Mouse (Mus musculus) neutrophil, adult 83 days (primary cell): ENCODE measurements around the gene AI467606. TPM values are rescaled to one million over a fixed set of nuclear protein-coding genes. Genes with fewer than 3 reads are reported as not detected.

ENCODE experiments used
- total RNA-seq, 2 experiments: library from RNA; stranded (reverse); gene quantifications; one replicate each; pipeline ENCODE4 v1.2.4; 2023

AI467606 gene
- total RNA-seq = 100 to 1,000 TPM; 125 to 140 TPM

GRCm38 (mm10) chr7:127091114-127091896 lies at the start of gene AI467606:
Gene AI467606, plus strand, starts transcription at chr7:127091359.

GRCm38 (mm10) chr7:127041851-127042672 lies 49.1 kb upstream of the AI467606 start, which contains the start of gene Kif22:
Gene Kif22, minus strand, starts transcription at chr7:127042471.

GRCm38 (mm10) chr7:127087278-127088010 lies 3.7 kb upstream of the AI467606 start, which contains the start of gene Zg16:
Gene Zg16, minus strand, starts transcription at chr7:127087328.

GRCm38 (mm10) chr7:127121911-127122270 lies 30.7 kb downstream of the AI467606 start, which contains the start of gene Qprt:
Gene Qprt, minus strand, starts transcription at chr7:127122226.

GRCm38 (mm10) chr7:127137262-127138017 lies 46.3 kb downstream of the AI467606 start, which contains the start of gene Spn:
Gene Spn, minus strand, starts transcription at chr7:127137823.

Other genes with a start within 250 kb of the AI467606 start
- gene Doc2a, start 243.9 kb upstream of the AI467606 start, total RNA-seq = not detected
- gene Hirip3, start 229.4 kb upstream of the AI467606 start, total RNA-seq = 10 to 100 TPM; 39.3 to 52.5 TPM
- 10 to 100 TPM; 39.7 to 40.9 TPM for gene Ino80e, start 229.0 kb upstream of the AI467606 start, total RNA-seq
- gene Taok2, start 206.7 kb upstream of the AI467606 start, total RNA-seq = 10 to 100 TPM; 72.6 to 75.0 TPM
- gene Tmem219, start 168.4 kb upstream of the AI467606 start, total RNA-seq = 10 to 100 TPM; 42.6 to 49.2 TPM
- 10 to 100 TPM; 15.5 to 18.1 TPM for gene Kctd13, start 162.5 kb upstream of the AI467606 start, total RNA-seq
- gene Asphd1, start 141.8 kb upstream of the AI467606 start, total RNA-seq = not detected
- 1 to 10 TPM in 1 of 2 experiments, under 1 TPM in 1; 0.96 to 2.1 TPM for gene Sez6l2, start 140.8 kb upstream of the AI467606 start, total RNA-seq
- 10 to 100 TPM; 65.6 to 77.0 TPM for gene Cdipt, start 115.4 kb upstream of the AI467606 start, total RNA-seq
- gene Cdiptos, start 115.3 kb upstream of the AI467606 start, total RNA-seq = 1 to 10 TPM; 1.3 to 2.5 TPM
- gene Mvp, start 76.7 kb upstream of the AI467606 start, total RNA-seq = 10 to 100 TPM; 41.8 to 47.1 TPM
- 1 to 10 TPM in 1 of 2 experiments, not detected in 1; 8.7 TPM for gene Pagr1b, start 74.9 kb upstream of the AI467606 start, total RNA-seq
- gene Pagr1a, start 74.0 kb upstream of the AI467606 start, total RNA-seq = 10 to 100 TPM in 1 of 2 experiments, not detected in 1; 11.2 TPM
- gene Gm42742, start 70.3 kb upstream of the AI467606 start, total RNA-seq = 10 to 100 TPM; 23.6 to 31.0 TPM
- under 1 TPM in 1 of 2 experiments, not detected in 1; 0.61 TPM for gene Prrt2, start 70.1 kb upstream of the AI467606 start, total RNA-seq
- gene Maz, start 64.3 kb upstream of the AI467606 start, total RNA-seq = 100 to 1,000 TPM; 177 to 194 TPM
- gene Kif22, start 48.9 kb upstream of the AI467606 start, total RNA-seq = 10 to 100 TPM; 78.1 to 84.3 TPM
- gene Zg16, start 4.0 kb upstream of the AI467606 start, total RNA-seq = 1 to 10 TPM; 1.1 to 1.9 TPM
- 1 to 10 TPM; 5.4 to 7.0 TPM for gene Qprt, start 30.9 kb downstream of the AI467606 start, total RNA-seq
- gene Spn, start 46.5 kb downstream of the AI467606 start, total RNA-seq = 100 to 1,000 TPM; 133 to 135 TPM
- gene Cd2bp2, start 104.7 kb downstream of the AI467606 start, total RNA-seq = 10 to 100 TPM; 50.1 to 54.2 TPM
- 100 to 1,000 TPM; 118 to 135 TPM for gene Tbc1d10b, start 117.1 kb downstream of the AI467606 start, total RNA-seq
- 10 to 100 TPM in 1 of 2 experiments, 1 to 10 TPM in 1; 8.1 to 11.2 TPM for gene Mylpf, start 117.5 kb downstream of the AI467606 start, total RNA-seq
- 1 to 10 TPM; 4.3 TPM for gene Zfp553, start 141.7 kb downstream of the AI467606 start, total RNA-seq
- 100 to 1,000 TPM in 1 of 2 experiments, 10 to 100 TPM in 1; 96.1 to 105 TPM for gene Sept1, start 141.8 kb downstream of the AI467606 start, total RNA-seq
- gene Zfp771, start 152.9 kb downstream of the AI467606 start, total RNA-seq = 1 to 10 TPM; 4.2 to 7.3 TPM
- gene Dctpp1, start 169.3 kb downstream of the AI467606 start, total RNA-seq = 10 to 100 TPM; 21.8 to 27.9 TPM
- 100 to 1,000 TPM; 117 to 125 TPM for gene Sephs2, start 182.7 kb downstream of the AI467606 start, total RNA-seq
- 100 to 1,000 TPM; 190 to 234 TPM for gene Itgal, start 204.9 kb downstream of the AI467606 start, total RNA-seq